Mouse (Mus musculus): ENCODE measurements around the gene Ksr1. TPM values are rescaled to one million over a fixed set of nuclear protein-coding genes. Genes with fewer than 3 reads are reported as not detected.

The Ksr1 gene
- total and polyA plus RNA-seq, 3 experiments = 22.5 to 73.1 (median 61.2) TPM

GRCm38 (mm10) chr11:79071082-79071972 lies 74.9 kb downstream of the Ksr1 start (continued):
- TF ChIP-seq JUND (conservative IDR thresholded peaks at IDR 0.05; ENCODE audit: low read depth, low read length) (peak; percentile 63), HCFC1 (IDR thresholded peaks at IDR 0.05; ENCODE audit: low read depth, low read length) (peak; percentile 62), ELF1 (IDR thresholded peaks at IDR 0.05; ENCODE audit: low read depth, low read length) (no peak; the same call in 1 of the 2 replicates), UBTF (IDR thresholded peaks at IDR 0.05; ENCODE audit: low read depth, low read length) (no peak), TBP (conservative IDR thresholded peaks at IDR 0.05; ENCODE audit: low read depth, low read length) (0 out of 2 replicates have a peak, but pooled peaks have one; percentile 25), ETS1 (conservative IDR thresholded peaks at IDR 0.05; ENCODE audit: low read depth, low read length) (peak; percentile 99), MXI1 (IDR thresholded peaks at IDR 0.05; ENCODE audit: low read depth, low read length) (peak; percentile 91), CHD1 (IDR thresholded peaks at IDR 0.05; ENCODE audit: low read depth, low read length) (no peak), BHLHE40 (IDR thresholded peaks at IDR 0.05; ENCODE audit: low read depth, low read length) (peak; percentile 99), USF2 (conservative IDR thresholded peaks at IDR 0.05; ENCODE audit: low read depth, low read length) (no peak), SMC3 (IDR thresholded peaks at IDR 0.05; ENCODE audit: low read depth, low read length) (peak; percentile 52), RAD21 (IDR thresholded peaks at IDR 0.05; ENCODE audit: low read depth, low read length) (peak; percentile 11), USF1 (IDR thresholded peaks at IDR 0.05; ENCODE audit: low read depth, low read length) (no peak)

DNA sequence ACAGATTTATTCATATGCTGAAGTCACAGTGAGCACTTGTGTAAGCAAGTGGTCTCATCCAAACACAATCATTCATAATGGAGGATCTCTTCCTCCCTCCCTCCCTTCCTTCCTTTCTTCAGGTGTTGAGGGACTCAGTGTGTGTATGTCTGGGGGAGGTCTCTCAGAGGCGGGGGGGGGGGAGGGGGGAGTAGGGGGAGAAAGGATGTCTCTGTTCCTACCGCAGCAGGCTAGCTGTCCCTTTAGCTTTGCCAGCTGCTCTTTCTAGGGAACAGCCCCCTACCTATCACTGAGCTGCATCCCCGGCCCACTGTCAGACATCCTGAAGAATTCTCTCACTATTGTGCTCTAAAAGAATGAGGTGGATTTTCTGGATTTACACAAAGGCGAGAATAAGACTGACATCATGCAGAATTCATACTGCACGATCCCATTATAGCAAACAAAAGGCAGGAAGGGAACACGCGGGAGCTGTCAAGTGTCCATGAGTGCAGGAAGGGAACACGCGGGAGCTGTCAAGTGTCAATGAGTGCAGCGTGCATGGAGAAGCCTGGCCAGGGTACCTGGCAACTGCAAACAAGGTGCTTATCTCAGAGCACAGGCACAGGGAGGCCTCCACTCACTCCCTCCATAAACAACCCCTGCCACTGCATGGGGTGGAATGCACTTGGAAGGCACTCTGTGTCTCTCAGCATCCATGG lies 76.6 kb downstream of the Ksr1 start:
- Histone ChIP-seq H3K36me3 (replicated peaks in 1 of 2; ENCODE audit: control insufficient read depth in 1 of 2, insufficient read depth in 1 of 2, low read length in 1 of 2) (peaks cover 74 to 91% of the 10 kb centered on the region in 2 experiments), H3K9me3 (replicated peaks; ENCODE audit: low read length) (peaks cover 7% of the 10 kb centered on the region), H3K27me3 (replicated peaks) (no peaks in the 10 kb centered on the region), H3K9ac (ENCODE audit: insufficient read depth, low read depth) (no peak overlapping the region), H3K27ac (ENCODE audit: insufficient read depth, low read depth) (no peak overlapping the region), H3K4me3 (replicated peaks in 1 of 3; ENCODE audit: low read depth in 2 of 3, low read length in 2 of 3, poor library complexity in 1 of 3) (no peak overlapping the region), H3K4me1 (ENCODE audit: control insufficient read depth in 1 of 2, insufficient read depth in 2 of 2) (peaks cover 47 to 73% of the 10 kb centered on the region in 2 experiments), H3K4me2 (ENCODE audit: insufficient read depth, low read depth, poor library complexity, severe bottlenecking) (no peak overlapping the region), H3K79me2 (replicated peaks; ENCODE audit: control insufficient read depth, extremely low read depth, insufficient read depth, poor library complexity, severe bottlenecking) (peaks cover 11% of the 10 kb centered on the region)
- no peak for TF ChIP-seq MAFK (IDR thresholded peaks at IDR 0.05; ENCODE audit: insufficient replicate concordance, low read length)
- TF ChIP-seq MAZ (IDR thresholded peaks at IDR 0.05; ENCODE audit: low read depth, low read length) = no peak
- no peak for TF ChIP-seq CTCF (conservative IDR thresholded peaks at IDR 0.05 in 1 of 2, IDR thresholded peaks at IDR 0.05 in 1 of 2; ENCODE audit: low read depth in 2 of 2, low read length in 2 of 2)
- TF ChIP-seq HCFC1 (IDR thresholded peaks at IDR 0.05; ENCODE audit: low read depth, low read length) = no peak
- TF ChIP-seq JUN (IDR thresholded peaks at IDR 0.05; ENCODE audit: insufficient read depth, low read depth, low read length) = no peak
- in situ Hi-C loops (cut with MboI; ENCODE audit: low pct_ligation_motif_present, low pct_unique_long_range_greater_than_20kb, low sequenced_read_pairs) (no loop called here), dilution Hi-C loops (cut with MboI; ENCODE audit: extremely low pct_ligation_motif_present, extremely low pct_unique_long_range_greater_than_20kb, low sequenced_read_pairs) (no loop called here)
- no peak for DNase-seq (ENCODE audit: extremely low read depth)
